In the genomic region with DNA sequence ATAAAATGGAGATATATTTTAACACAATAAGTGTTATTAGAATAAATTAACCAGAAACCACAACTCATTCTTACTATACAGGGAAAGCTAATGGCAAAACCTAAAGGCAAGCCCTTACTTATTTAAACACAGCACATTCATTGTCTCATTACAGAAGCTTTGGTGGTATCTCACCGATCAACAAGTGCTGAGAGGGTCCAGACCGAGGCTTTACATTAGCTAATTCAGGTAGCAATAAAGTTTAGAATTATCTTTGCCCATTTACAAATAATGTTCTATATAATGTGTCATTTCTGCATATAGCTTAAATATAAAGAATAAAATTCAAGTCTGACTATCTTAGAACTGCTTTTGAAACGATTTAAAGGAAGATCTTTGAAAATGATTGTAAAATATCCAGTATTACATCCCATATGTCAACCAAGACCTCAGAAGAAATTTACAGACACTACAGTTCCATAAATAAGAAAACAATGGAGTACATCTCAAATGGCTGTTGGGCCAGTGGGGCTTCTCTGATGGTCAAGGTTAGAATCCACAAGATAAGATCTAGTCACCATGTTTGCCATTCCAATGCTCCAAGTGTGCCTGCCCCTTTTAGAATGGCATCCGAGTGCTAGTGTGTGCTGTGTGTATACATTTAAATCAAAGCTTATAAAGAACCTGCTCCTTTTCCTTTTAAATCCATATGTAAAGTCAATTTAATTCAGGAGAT, we compare ENCODE assay signal across 14 mouse cellular contexts. TPM values are rescaled to one million over a fixed set of nuclear protein-coding genes. Genes with fewer than 3 reads are reported as not detected.
A peak's percentile ranks its signal among the peaks of the same experiment; 100 is the strongest.
DNase-seq lines count a peak whose midpoint lies in the region; ATAC-seq and TF ChIP-seq lines count a peak whose summit lies in the region.
"Had no signal": no experiment of that assay in that cellular context is flagged by ENCODE, and none has a peak within 500 bp of the region (broad histone marks: within the 10 kb centered on the region; RNA-seq: fewer than 3 reads in every experiment).

No protein-coding gene starts in this region.

- no peak for TF ChIP-seq CTCF in gastrocnemius, adult 2 months (IDR thresholded peaks at IDR 0.05)

- peaks cover 15% of the 10 kb centered on the region for H3K27me3 ChIP-seq in embryonic facial prominence, embryonic 14.5 days (replicated peaks; ENCODE audit: control insufficient read depth, insufficient read depth, low read length)
- 0 out of 2 replicates have a peak, but pooled peaks cover 4% of the 10 kb centered on the region for H3K27me3 ChIP-seq in limb, embryonic 11.5 days (ENCODE audit: control insufficient read depth, insufficient read depth, low read length)
- H3K27me3 ChIP-seq in neural tube, embryonic 14.5 days (ENCODE audit: control insufficient read depth, insufficient read depth, low read length) = 0 out of 2 replicates have a peak, but pooled peaks cover 2% of the 10 kb centered on the region

- H3K9me3 ChIP-seq in embryonic facial prominence, embryonic 14.5 days (ENCODE audit: control insufficient read depth, low read length) = no peaks in the 10 kb centered on the region
- H3K9me3 ChIP-seq in limb, embryonic 11.5 days (ENCODE audit: control insufficient read depth, low read length) = no peaks in the 10 kb centered on the region
- H3K9me3 ChIP-seq in neural tube, embryonic 14.5 days (ENCODE audit: control insufficient read depth, low read length) = no peaks in the 10 kb centered on the region

- ATAC-seq in embryonic facial prominence, embryonic 14.5 days (ENCODE audit: low read depth) = no peak
- ATAC-seq in limb, embryonic 11.5 days (ENCODE audit: insufficient number of reproducible peaks, low FRiP score, low TSS enrichment, low read depth) = no peak
- no peak for ATAC-seq in neural tube, embryonic 14.5 days (ENCODE audit: low read depth)

- peak overlapping the region; percentile 92 for H3K9ac ChIP-seq in embryonic facial prominence, embryonic 14.5 days (ENCODE audit: low read depth, low read length)
- peak overlapping the region; percentile 85 for H3K9ac ChIP-seq in limb, embryonic 11.5 days (ENCODE audit: low read length)
- peak overlapping the region; percentile 47 for H3K9ac ChIP-seq in neural tube, embryonic 14.5 days (replicated peaks; ENCODE audit: low read depth, low read length)

- H3K4me2 ChIP-seq in embryonic facial prominence, embryonic 14.5 days (ENCODE audit: low read depth, low read length) = peak overlapping the region; percentile 87
- peak overlapping the region; percentile 82 for H3K4me2 ChIP-seq in limb, embryonic 11.5 days (ENCODE audit: low read depth, severe bottlenecking)
- peak overlapping the region; percentile 59 for H3K4me2 ChIP-seq in neural tube, embryonic 14.5 days (ENCODE audit: low read depth, low read length)

- no peak for DNase-seq in gastrocnemius, adult 2 months
- no peak for DNase-seq in gastrocnemius, postnatal 10 days
- DNase-seq in embryonic facial prominence, embryonic 14.5 days (ENCODE audit: low spot score) = no peak
- peak; percentile 46 for DNase-seq in limb, embryonic 11.5 days (ENCODE audit: low spot score)
- DNase-seq in ovary, postnatal 10 days (ENCODE audit: low spot score) = no peak
- DNase-seq in frontal cortex, postnatal 10 days (ENCODE audit: low spot score in 2 of 2) = no peak
- DNase-seq: gastrocnemius, postnatal 14 days; heart, postnatal 10 days; kidney, postnatal 36 days; liver; lung, postnatal 14 days; right cerebral cortex, postnatal 14 days had no signal

- intact Hi-C loops in gastrocnemius, adult 2 months (cut with DNase I) = loop anchor here (2.0 kb wide), 1 partner anchor 265 kb away; no protein-coding TSS in a partner anchor

- no peaks in the 10 kb centered on the region for H3K36me3 ChIP-seq in embryonic facial prominence, embryonic 14.5 days (ENCODE audit: control insufficient read depth, insufficient read depth, low read length)
- no peaks in the 10 kb centered on the region for H3K36me3 ChIP-seq in limb, embryonic 11.5 days (ENCODE audit: control insufficient read depth, insufficient read depth, low read length)
- no peaks in the 10 kb centered on the region for H3K36me3 ChIP-seq in neural tube, embryonic 14.5 days (ENCODE audit: control insufficient read depth, insufficient read depth, low read length)

- peak overlapping the region; percentile 87 for H3K27ac ChIP-seq in gastrocnemius, adult 2 months
- peak overlapping the region; percentile 97 for H3K27ac ChIP-seq in embryonic facial prominence, embryonic 14.5 days (replicated peaks; ENCODE audit: low read depth, low read length)
- H3K27ac ChIP-seq in limb, embryonic 11.5 days (replicated peaks; ENCODE audit: low read depth, low read length) = peak overlapping the region; percentile 95
- peak overlapping the region; percentile 95 for H3K27ac ChIP-seq in neural tube, embryonic 14.5 days (ENCODE audit: low read depth, low read length)

- 32% methylated on average over 4 of the region's 4 CpGs for WGBS in embryonic facial prominence, embryonic 14.5 days
- 30% methylated on average over 4 of the region's 4 CpGs for WGBS in limb, embryonic 11.5 days
- 46% methylated on average over 4 of the region's 4 CpGs for whole genome bisulfite sequencing in neural tube, embryonic 14.5 days

- H3K4me3 ChIP-seq in gastrocnemius, adult 2 months = peak overlapping the region; percentile 87
- H3K4me3 ChIP-seq in embryonic facial prominence, embryonic 14.5 days (ENCODE audit: low read depth, low read length) = peak overlapping the region; percentile 47
- H3K4me3 ChIP-seq in limb, embryonic 11.5 days (ENCODE audit: low read depth, low read length) = peak overlapping the region; percentile 42
- H3K4me3 ChIP-seq in neural tube, embryonic 14.5 days (ENCODE audit: low read depth, low read length) = peak overlapping the region; percentile 34
- H3K4me3 ChIP-seq: myocyte had no signal

- H3K4me1 ChIP-seq in embryonic facial prominence, embryonic 14.5 days (ENCODE audit: control insufficient read depth, insufficient read depth, low read length) = peaks cover 6% of the 10 kb centered on the region; the same call in 1 of the 2 replicates
- peaks cover 17% of the 10 kb centered on the region for H3K4me1 ChIP-seq in limb, embryonic 11.5 days (ENCODE audit: control insufficient read depth, insufficient read depth, low read length)
- peaks cover 18% of the 10 kb centered on the region for H3K4me1 ChIP-seq in neural tube, embryonic 14.5 days (ENCODE audit: control insufficient read depth, insufficient read depth, low read length)

RNA-seq across cellular contexts. Expression of a gene that starts 3.1 kb away (rescaled TPM):
- 1 to 10 TPM in 1 of 2 experiments, under 1 TPM in 1; 0.86 to 3.7 TPM for total RNA-seq in gastrocnemius, adult 2 months (2021)
- total RNA-seq in gastrocnemius, postnatal 10 days (2021) = 1 to 10 TPM; 3.1 to 3.3 TPM
- polyA plus RNA-seq in embryonic facial prominence, embryonic 14.5 days (2014; fragmentation: Nextera tagmentation; extraction: Ambion mirVana) = 21.9 and 24.6 TPM in 2 replicates
- polyA plus RNA-seq in limb, embryonic 11.5 days (2014; fragmentation: Nextera tagmentation; extraction: Ambion mirVana) = 81.1 and 84.6 TPM in 2 replicates
- 99.9 and 112 TPM in 2 replicates for polyA plus RNA-seq in neural tube, embryonic 14.5 days (2014; fragmentation: Nextera tagmentation; extraction: Ambion mirVana)

Comparison
In these comparisons a context has a peak if more than half of its experiments do, and no peak if none do; other contexts are left out.
1. H3K4me3 ChIP-seq: peak in every context shown above with its lines; median percentile 87 in gastrocnemius, adult 2 months; 47 in embryonic facial prominence, embryonic 14.5 days; 42 in limb, embryonic 11.5 days; 34 in neural tube, embryonic 14.5 days.